Mouse (Mus musculus) E14TG2a.4 (cell line): ENCODE results near the gene Sdhc.

ENCODE experiments used
- H3K27me3 ChIP-seq: 2 replicates; pipeline ENCODE4 v1.6.1; 2014; ENCODE audit warnings: low read length, control low read depth; ENCODE audit not compliant: insufficient read depth
- H3K36me3 ChIP-seq: 2 replicates; pipeline ENCODE4 v1.6.1; 2014; ENCODE audit warnings: low read length, control low read depth; ENCODE audit not compliant: insufficient read depth
- H3K4me1 ChIP-seq: replicated peaks from 2 replicates; pipeline ENCODE4 v1.6.1; 2014; ENCODE audit warnings: low read depth, low read length, control low read depth
- H3K4me3 ChIP-seq: replicated peaks from 2 replicates; pipeline ENCODE4 v1.5.1; 2014; ENCODE audit warnings: mild to moderate bottlenecking, low read length
- H3K9me3 ChIP-seq: 2 replicates; pipeline ENCODE4 v1.6.1; 2014; ENCODE audit warnings: low read length, control low read depth
- CTCF ChIP-seq: conservative IDR thresholded peaks from 2 replicates; pipeline ENCODE4 v1.5.1; 2014; ENCODE audit warnings: low read length
- NANOG ChIP-seq: IDR thresholded peaks from 2 replicates; pipeline ENCODE4 v1.6.1; 2014; ENCODE audit warnings: borderline replicate concordance, low read length, mixed read lengths
- POU5F1 ChIP-seq: IDR thresholded peaks from 2 replicates; pipeline ENCODE4 v1.6.1; 2014; ENCODE audit warnings: low read length, borderline replicate concordance

Gene Sdhc

DNA sequence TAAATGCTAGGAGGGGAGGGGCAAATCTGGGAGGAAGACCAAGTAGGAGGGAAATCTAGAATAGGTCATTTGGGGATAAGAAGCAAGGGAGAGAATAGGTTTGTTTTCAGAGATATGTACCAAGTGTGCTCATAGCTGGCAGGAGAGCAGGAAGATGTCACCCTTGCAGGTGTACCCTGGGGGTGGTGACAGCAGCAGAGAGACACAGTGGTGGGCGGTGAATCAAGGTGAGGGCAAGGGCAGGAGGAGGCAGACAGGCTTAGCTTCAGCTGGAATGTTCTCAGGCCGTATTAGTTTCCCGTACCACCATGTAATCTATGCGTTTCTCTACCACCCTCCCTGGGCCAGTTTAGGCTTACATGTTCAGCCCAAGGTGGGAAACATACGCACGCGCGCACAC lies 22.4 kb upstream of the Sdhc start:
- no peaks in the 10 kb centered on the region for H3K36me3 ChIP-seq
- H3K9me3 ChIP-seq: no peaks in the 10 kb centered on the region
- H3K4me1 ChIP-seq: peaks cover 9% of the 10 kb centered on the region; the same call in 1 of the 2 replicates
- TF ChIP-seq POU5F1 (no peak), NANOG (no peak), CTCF (no peak)
- H3K4me3 ChIP-seq: no peak overlapping the region
- H3K27me3 ChIP-seq: no peaks in the 10 kb centered on the region; the same call in 1 of the 2 replicates

DNA sequence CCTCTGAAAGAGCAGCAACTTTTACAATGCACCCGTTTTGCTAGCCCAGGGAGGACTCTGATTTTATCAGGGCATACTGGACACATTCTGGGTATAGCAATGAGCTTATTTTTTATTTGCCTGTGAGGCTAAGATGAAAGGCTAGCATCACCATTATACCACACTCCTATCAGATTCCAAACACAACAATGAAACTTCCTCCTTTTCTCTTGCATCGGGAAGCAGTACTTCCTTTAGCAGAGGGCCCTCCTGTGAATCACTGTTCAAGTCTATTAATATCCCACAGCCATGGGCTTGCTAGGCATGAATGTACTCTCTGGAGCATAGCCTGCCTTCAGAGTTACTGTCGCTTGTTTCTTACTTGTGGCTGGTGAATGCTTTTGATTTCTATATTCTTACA lies 20.7 kb upstream of the Sdhc start:
- H3K9me3 ChIP-seq: no peaks in the 10 kb centered on the region
- no peaks in the 10 kb centered on the region; the same call in 1 of the 2 replicates for H3K27me3 ChIP-seq
- no peak for TF ChIP-seq POU5F1
- TF ChIP-seq NANOG: no peak
- no peak for TF ChIP-seq CTCF
- no peak overlapping the region for H3K4me3 ChIP-seq
- H3K4me1 ChIP-seq: peaks cover 11% of the 10 kb centered on the region; the same call in 1 of the 2 replicates
- no peaks in the 10 kb centered on the region for H3K36me3 ChIP-seq

DNA sequence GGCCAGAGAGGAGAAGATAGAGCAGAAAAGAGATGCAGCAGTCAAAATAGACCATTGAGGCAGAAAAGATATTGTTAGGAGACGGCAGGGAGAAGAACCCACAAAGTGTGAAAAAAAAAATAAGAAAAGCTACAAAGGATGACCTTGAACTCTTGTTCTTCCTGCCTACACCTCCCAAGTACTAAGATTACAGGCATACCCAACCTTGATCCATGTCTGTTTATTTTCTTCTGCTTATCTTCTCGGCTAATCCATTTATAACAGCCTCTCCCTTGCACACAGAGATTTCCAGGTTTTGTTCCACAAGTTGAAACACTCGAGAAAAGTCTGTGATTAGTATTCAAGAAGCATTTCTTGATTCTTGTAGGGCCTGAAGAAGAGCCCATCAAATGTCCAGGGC lies 19.5 kb upstream of the Sdhc start:
- Histone ChIP-seq H3K36me3 (no peaks in the 10 kb centered on the region), H3K9me3 (no peaks in the 10 kb centered on the region), H3K4me3 (no peak overlapping the region), H3K27me3 (no peaks in the 10 kb centered on the region; the same call in 1 of the 2 replicates), H3K4me1 (peaks cover 11% of the 10 kb centered on the region; the same call in 1 of the 2 replicates)
- TF ChIP-seq CTCF (no peak), POU5F1 (no peak), NANOG (no peak)

DNA sequence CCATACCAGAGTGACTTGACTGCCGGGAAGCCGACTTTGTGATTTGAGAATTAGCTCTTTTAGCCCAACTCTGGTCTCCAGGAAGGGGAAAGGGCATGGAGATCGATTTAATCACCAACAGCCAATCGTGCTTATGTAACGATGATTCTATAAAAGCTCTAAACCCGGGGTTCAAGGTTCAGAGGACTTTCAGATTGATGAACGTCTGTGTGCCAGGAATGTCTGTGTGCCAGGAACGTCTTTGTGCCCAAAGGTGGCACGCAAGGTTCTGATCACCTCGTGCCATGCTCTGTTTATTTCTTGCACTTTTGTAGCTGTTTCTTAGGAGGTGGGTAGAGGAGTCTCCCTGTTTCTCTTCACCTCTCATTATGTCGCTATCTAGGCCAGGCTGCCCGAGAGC lies 18.5 kb upstream of the Sdhc start:
- H3K4me1 ChIP-seq: peaks cover 10% of the 10 kb centered on the region; the same call in 1 of the 2 replicates
- H3K9me3 ChIP-seq: no peaks in the 10 kb centered on the region
- no peak overlapping the region for H3K4me3 ChIP-seq
- no peaks in the 10 kb centered on the region; the same call in 1 of the 2 replicates for H3K27me3 ChIP-seq
- no peak for TF ChIP-seq CTCF
- TF ChIP-seq NANOG: no peak
- TF ChIP-seq POU5F1: no peak
- no peaks in the 10 kb centered on the region for H3K36me3 ChIP-seq

DNA sequence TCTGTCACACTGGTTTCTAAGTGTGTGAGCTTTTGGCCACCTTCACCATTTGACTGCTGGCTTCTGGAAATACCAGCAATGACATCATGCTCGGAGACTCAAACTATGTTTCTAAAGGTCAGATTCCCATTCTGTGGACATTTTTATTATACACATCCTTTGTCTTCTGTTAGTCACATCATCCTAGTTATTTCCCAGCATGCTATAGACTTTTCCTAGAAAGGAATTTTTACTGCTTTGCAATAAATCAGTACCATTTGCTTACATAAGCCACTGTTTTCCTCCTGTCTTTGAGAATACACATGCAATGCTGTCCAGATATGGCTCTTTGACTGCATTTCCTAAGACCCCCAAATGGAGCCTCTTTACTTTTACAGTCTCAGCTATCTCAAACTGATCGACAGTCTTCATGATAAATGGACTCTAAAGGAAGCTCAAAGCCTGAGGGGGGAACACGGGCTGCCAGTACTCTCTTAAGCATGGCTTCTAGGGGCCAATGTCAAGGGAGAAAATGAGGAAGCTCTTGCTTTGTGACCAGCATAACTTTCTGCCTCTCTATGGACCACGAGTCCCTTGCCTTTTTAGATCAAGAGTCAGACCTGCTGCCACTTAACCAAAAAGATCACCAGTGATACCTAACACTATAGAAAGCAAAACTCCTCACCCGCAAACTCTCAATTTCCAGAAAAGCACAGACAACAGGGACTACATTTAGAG lies 15.4 kb upstream of the Sdhc start:
- H3K27me3 ChIP-seq: no peaks in the 10 kb centered on the region; the same call in 1 of the 2 replicates
- H3K36me3 ChIP-seq: no peaks in the 10 kb centered on the region
- H3K9me3 ChIP-seq: no peaks in the 10 kb centered on the region
- H3K4me3 ChIP-seq: no peak overlapping the region
- no peak for TF ChIP-seq CTCF
- TF ChIP-seq POU5F1: no peak
- TF ChIP-seq NANOG: no peak
- H3K4me1 ChIP-seq: peaks cover 7% of the 10 kb centered on the region; the same call in 1 of the 2 replicates

DNA sequence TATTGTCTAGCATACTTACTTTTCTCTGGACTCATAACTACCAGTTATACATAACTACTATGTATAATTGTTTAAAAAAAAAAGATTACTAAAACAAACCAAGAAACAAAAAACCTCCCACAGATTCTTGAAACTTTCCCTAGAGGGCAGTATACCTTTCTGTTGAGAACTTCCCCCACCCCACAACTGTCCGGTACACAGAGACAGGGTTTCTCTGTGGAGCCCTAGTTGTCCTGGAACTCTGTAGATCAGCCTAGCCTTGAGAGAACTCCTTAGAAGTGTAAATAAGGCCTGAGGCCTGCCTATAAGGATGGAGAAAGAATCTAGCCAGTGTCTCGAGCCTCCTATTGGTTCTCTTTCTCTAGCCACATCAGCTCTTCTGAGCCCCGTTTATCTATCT lies 13.9 kb upstream of the Sdhc start:
- TF ChIP-seq CTCF: peak; percentile 13; the same call in 1 of the 2 replicates
- TF ChIP-seq POU5F1: no peak
- Histone ChIP-seq H3K36me3 (no peaks in the 10 kb centered on the region), H3K27me3 (peaks cover 14% of the 10 kb centered on the region), H3K4me1 (peaks cover 17% of the 10 kb centered on the region), H3K4me3 (no peak overlapping the region), H3K9me3 (no peaks in the 10 kb centered on the region)

DNA sequence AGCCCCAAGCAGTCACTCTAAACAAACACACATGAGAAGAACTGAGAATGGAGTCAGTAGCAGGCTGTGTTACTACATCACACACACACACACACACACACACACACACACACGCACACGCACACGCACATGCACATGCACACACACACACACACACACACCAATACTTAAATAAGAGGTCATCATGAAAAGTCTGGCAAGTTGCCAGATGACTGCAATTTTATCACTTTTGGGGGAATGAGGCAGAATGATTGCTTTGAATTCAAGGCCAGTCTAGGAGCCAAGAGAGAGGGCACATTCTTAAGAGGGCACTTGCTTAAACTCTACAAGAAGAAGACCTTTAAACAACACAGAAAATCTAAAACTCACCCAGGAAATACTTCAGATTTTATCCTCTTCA lies 12.1 kb upstream of the Sdhc start:
- no peak overlapping the region for H3K4me3 ChIP-seq
- H3K4me1 ChIP-seq: peaks cover 16% of the 10 kb centered on the region
- H3K36me3 ChIP-seq: no peaks in the 10 kb centered on the region
- peaks cover 21% of the 10 kb centered on the region for H3K27me3 ChIP-seq
- no peak for TF ChIP-seq NANOG
- TF ChIP-seq POU5F1: no peak
- TF ChIP-seq CTCF: no peak
- no peaks in the 10 kb centered on the region for H3K9me3 ChIP-seq

DNA sequence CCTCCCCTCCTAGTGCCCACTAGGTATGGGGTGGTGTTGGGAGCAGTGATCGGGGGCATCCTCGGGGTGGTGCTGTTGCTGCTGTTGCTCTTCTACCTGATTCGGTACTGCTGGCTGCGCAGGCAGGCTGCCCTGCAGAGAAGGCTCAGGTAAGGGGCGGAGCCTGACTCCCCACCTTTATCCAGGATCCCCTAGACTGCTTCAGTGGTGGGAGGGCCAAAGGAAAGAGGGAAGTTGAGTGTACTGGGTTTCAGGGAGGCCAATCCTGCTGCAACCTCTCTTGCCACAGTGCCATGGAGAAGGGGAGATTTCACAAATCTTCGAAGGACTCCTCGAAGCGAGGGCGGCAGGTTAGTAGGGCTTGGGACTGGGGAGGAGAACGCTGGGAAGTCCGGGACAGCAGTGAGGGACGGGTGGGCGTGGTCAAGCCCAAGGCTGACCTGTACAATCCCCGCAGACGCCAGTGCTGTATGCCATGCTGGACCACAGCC lies 9.1 kb upstream of the Sdhc start:
- no peaks in the 10 kb centered on the region for H3K36me3 ChIP-seq
- H3K9me3 ChIP-seq: no peaks in the 10 kb centered on the region
- peaks cover 20% of the 10 kb centered on the region for H3K4me1 ChIP-seq
- H3K27me3 ChIP-seq: peaks cover 34% of the 10 kb centered on the region
- peak overlapping the region; percentile 74 for H3K4me3 ChIP-seq
- TF ChIP-seq POU5F1: no peak
- no peak for TF ChIP-seq NANOG
- TF ChIP-seq CTCF: no peak
